Mouse (Mus musculus) layer of hippocampus, postnatal 14 days (tissue): ENCODE data around the gene Cd164. TPM values are rescaled to one million over a fixed set of nuclear protein-coding genes. Genes with fewer than 3 reads are reported as not detected.

Experiments used
- DNase-seq, 2 experiments: peaks; one replicate each; pipeline ENCODE4 v3.0.0; 2021 to 2022; ENCODE audit warnings: low spot score in 2 of 2, mixed read lengths in 1 of 2
- long read RNA-seq, 2 experiments: library from polyadenylated mRNA; stranded (forward); transcript quantifications; one replicate each; pipeline ENCODE4 v2.0.0; 2021
- total RNA-seq, 2 experiments: library from RNA; stranded (reverse); gene quantifications; 2 replicates each; pipeline ENCODE4 v1.2.3; 2021

The Cd164 gene
- total RNA-seq: 10 to 100 TPM; 55.3 to 60.9 TPM
- long read RNA-seq, experiment 1, transcript Cd164-201 (6 exons, 2,922 nt): major isoform, 16 of 17 reads
- long read RNA-seq, experiment 1, partial matches to known transcripts: 0 of 17 reads
- long read RNA-seq, experiment 1, other reads (novel, unspliced or antisense): 1 of 17 reads
- long read RNA-seq, experiment 2, transcript Cd164-201 (6 exons, 2,922 nt): major isoform, 25 of 27 reads
- long read RNA-seq, experiment 2, partial matches to known transcripts: 0 of 27 reads
- long read RNA-seq, experiment 2, other reads (novel, unspliced or antisense): 2 of 27 reads

GRCm38 (mm10) chr10:41518981-41519618 lies at the start of gene Cd164:
Cd164 (plus strand) TSS chr10:41519414.
- DNase-seq: peak; percentile 92 to 94

- no peak for DNase-seq
These were observed 48.5 kb upstream of the Cd164 start for GRCm38 (mm10) chr10:41470693-41471092.

GRCm38 (mm10) chr10:41472534-41472933 lies 46.7 kb upstream of the Cd164 start:
- no peak for DNase-seq

- DNase-seq: no peak
These were observed 46.2 kb upstream of the Cd164 start for GRCm38 (mm10) chr10:41472962-41473481.

GRCm38 (mm10) chr10:41473782-41474468 lies 45.3 kb upstream of the Cd164 start:
- no peak for DNase-seq

GRCm38 (mm10) chr10:41474981-41475391 lies 44.2 kb upstream of the Cd164 start:
- DNase-seq: no peak

GRCm38 (mm10) chr10:41476171-41477017 lies 42.8 kb upstream of the Cd164 start, which contains the start of gene Mical1:
Mical1 (plus strand) TSS chr10:41476314.
- peak in 1 of 2 experiments; percentile 51 for DNase-seq

GRCm38 (mm10) chr10:41477018-41477277 lies 42.3 kb upstream of the Cd164 start:
- no peak for DNase-seq

GRCm38 (mm10) chr10:41477278-41478181 lies 41.7 kb upstream of the Cd164 start:
- DNase-seq: peak; percentile 48 to 64

GRCm38 (mm10) chr10:41479961-41480360 lies 39.3 kb upstream of the Cd164 start:
- DNase-seq: no peak

GRCm38 (mm10) chr10:41480938-41481880 lies 38.0 kb upstream of the Cd164 start:
- DNase-seq: no peak

GRCm38 (mm10) chr10:41482446-41482845 lies 36.8 kb upstream of the Cd164 start:
- no peak for DNase-seq

GRCm38 (mm10) chr10:41485778-41486177 lies 33.4 kb upstream of the Cd164 start:
- no peak for DNase-seq

- DNase-seq: no peak
These were observed 32.6 kb upstream of the Cd164 start for GRCm38 (mm10) chr10:41486506-41487170.

- DNase-seq: no peak
These were observed 30.3 kb upstream of the Cd164 start for GRCm38 (mm10) chr10:41488877-41489276.

- DNase-seq: no peak
These were observed 29.9 kb upstream of the Cd164 start for GRCm38 (mm10) chr10:41489294-41489693.

- DNase-seq: peak; percentile 91 to 96
These were observed 29.3 kb upstream of the Cd164 start, which contains the start of the genes Smpd2 and Ppil6 for GRCm38 (mm10) chr10:41489708-41490517. Smpd2 (minus strand) TSS chr10:41490369. Ppil6 (plus strand) TSS chr10:41490439.
